Mouse (Mus musculus): ENCODE measurements around the gene Socs3. TPM values are rescaled to one million over a fixed set of nuclear protein-coding genes. Genes with fewer than 3 reads are reported as not detected.

Socs3 gene
- polyA plus RNA-seq, 1 experiment from 2014 or later: 2.0 TPM

- H3K27me3 ChIP-seq (ENCODE audit: control insufficient read depth, insufficient read depth, low read length): no peaks in the 10 kb centered on the region
- H3K27ac ChIP-seq (replicated peaks in 1 of 2; ENCODE audit: control insufficient read depth in 1 of 2, insufficient read depth in 1 of 2, low read depth in 2 of 2, low read length in 2 of 2): no peak overlapping the region
- peaks cover 43 to 50% of the 10 kb centered on the region in 2 experiments for H3K4me1 ChIP-seq (ENCODE audit: control insufficient read depth in 2 of 2, insufficient read depth in 2 of 2, low read length in 2 of 2)
- H3K4me2 ChIP-seq (ENCODE audit: low read length): no peak overlapping the region
- no peak overlapping the region for H3K4me3 ChIP-seq (ENCODE audit: control insufficient read depth in 1 of 2, insufficient read depth in 1 of 2, low read depth in 1 of 2, low read length in 2 of 2)
- H3K9me3 ChIP-seq (ENCODE audit: control insufficient read depth, low read length): no peaks in the 10 kb centered on the region
- no peaks in the 10 kb centered on the region for H3K36me3 ChIP-seq (ENCODE audit: control insufficient read depth, insufficient read depth, low read length)
- ATAC-seq (ENCODE audit: insufficient number of reproducible peaks, insufficient read depth, low FRiP score, low read depth): no peak
- H3K9ac ChIP-seq (ENCODE audit: low read length): no peak overlapping the region
- 48% methylated on average over 17 of the region's 17 CpGs for WGBS
These were observed 10.0 kb downstream of the Socs3 start for GRCm38 (mm10) chr11:117959741-117960381.

GRCm38 (mm10) chr11:117959166-117959565 lies 10.7 kb downstream of the Socs3 start:
- Histone ChIP-seq H3K27me3 (ENCODE audit: control insufficient read depth, insufficient read depth, low read length) (no peaks in the 10 kb centered on the region), H3K36me3 (ENCODE audit: control insufficient read depth, insufficient read depth, low read length) (no peaks in the 10 kb centered on the region), H3K4me1 (ENCODE audit: control insufficient read depth in 2 of 2, insufficient read depth in 2 of 2, low read length in 2 of 2) (peaks cover 42 to 46% of the 10 kb centered on the region in 2 experiments), H3K4me2 (ENCODE audit: low read length) (no peak overlapping the region), H3K4me3 (ENCODE audit: control insufficient read depth in 1 of 2, insufficient read depth in 1 of 2, low read depth in 1 of 2, low read length in 2 of 2) (no peak overlapping the region), H3K9ac (ENCODE audit: low read length) (no peak overlapping the region), H3K9me3 (ENCODE audit: control insufficient read depth, low read length) (no peaks in the 10 kb centered on the region), H3K27ac (replicated peaks in 1 of 2; ENCODE audit: control insufficient read depth in 1 of 2, insufficient read depth in 1 of 2, low read depth in 2 of 2, low read length in 2 of 2) (no peak overlapping the region)
- ATAC-seq (ENCODE audit: insufficient number of reproducible peaks, insufficient read depth, low FRiP score, low read depth): no peak
- WGBS: 94% methylated on average over 4 of the region's 4 CpGs

- WGBS: 49% methylated on average over 7 of the region's 7 CpGs
- ATAC-seq (ENCODE audit: insufficient number of reproducible peaks, insufficient read depth, low FRiP score, low read depth): no peak
- Histone ChIP-seq H3K9ac (ENCODE audit: low read length) (no peak overlapping the region), H3K27me3 (ENCODE audit: control insufficient read depth, insufficient read depth, low read length) (no peaks in the 10 kb centered on the region), H3K9me3 (ENCODE audit: control insufficient read depth, low read length) (no peaks in the 10 kb centered on the region), H3K4me3 (ENCODE audit: control insufficient read depth in 1 of 2, insufficient read depth in 1 of 2, low read depth in 1 of 2, low read length in 2 of 2) (no peak overlapping the region), H3K4me1 (ENCODE audit: control insufficient read depth in 2 of 2, insufficient read depth in 2 of 2, low read length in 2 of 2) (peaks cover 35 to 43% of the 10 kb centered on the region in 2 experiments), H3K4me2 (ENCODE audit: low read length) (no peak overlapping the region), H3K27ac (replicated peaks in 1 of 2; ENCODE audit: control insufficient read depth in 1 of 2, insufficient read depth in 1 of 2, low read depth in 2 of 2, low read length in 2 of 2) (no peak overlapping the region), H3K36me3 (ENCODE audit: control insufficient read depth, insufficient read depth, low read length) (no peaks in the 10 kb centered on the region)
These were observed 11.7 kb downstream of the Socs3 start for GRCm38 (mm10) chr11:117958197-117958596.

- Histone ChIP-seq H3K9ac (ENCODE audit: low read length) (no peak overlapping the region), H3K27me3 (ENCODE audit: control insufficient read depth, insufficient read depth, low read length) (no peaks in the 10 kb centered on the region), H3K27ac (replicated peaks in 1 of 2; ENCODE audit: control insufficient read depth in 1 of 2, insufficient read depth in 1 of 2, low read depth in 2 of 2, low read length in 2 of 2) (no peak overlapping the region), H3K36me3 (ENCODE audit: control insufficient read depth, insufficient read depth, low read length) (no peaks in the 10 kb centered on the region), H3K4me2 (ENCODE audit: low read length) (no peak overlapping the region), H3K4me1 (ENCODE audit: control insufficient read depth in 2 of 2, insufficient read depth in 2 of 2, low read length in 2 of 2) (peaks cover 24 to 29% of the 10 kb centered on the region in 2 experiments), H3K9me3 (ENCODE audit: control insufficient read depth, low read length) (no peaks in the 10 kb centered on the region), H3K4me3 (ENCODE audit: control insufficient read depth in 1 of 2, insufficient read depth in 1 of 2, low read depth in 1 of 2, low read length in 2 of 2) (no peak overlapping the region)
- 63% methylated on average over 13 of the region's 13 CpGs for WGBS
- ATAC-seq (ENCODE audit: insufficient number of reproducible peaks, insufficient read depth, low FRiP score, low read depth): no peak
These were observed 14.2 kb downstream of the Socs3 start for GRCm38 (mm10) chr11:117955621-117956020.

- H3K9ac ChIP-seq (ENCODE audit: low read length): no peak overlapping the region
- H3K4me3 ChIP-seq (ENCODE audit: control insufficient read depth in 1 of 2, insufficient read depth in 1 of 2, low read depth in 1 of 2, low read length in 2 of 2): no peak overlapping the region
- peaks cover 27% of the 10 kb centered on the region in 2 experiments for H3K4me1 ChIP-seq (ENCODE audit: control insufficient read depth in 2 of 2, insufficient read depth in 2 of 2, low read length in 2 of 2)
- H3K36me3 ChIP-seq (ENCODE audit: control insufficient read depth, insufficient read depth, low read length): no peaks in the 10 kb centered on the region
- H3K9me3 ChIP-seq (ENCODE audit: control insufficient read depth, low read length): no peaks in the 10 kb centered on the region
- no peak for ATAC-seq (ENCODE audit: insufficient number of reproducible peaks, insufficient read depth, low FRiP score, low read depth)
- no peak overlapping the region for H3K4me2 ChIP-seq (ENCODE audit: low read length)
- WGBS: 74% methylated on average over 9 of the region's 9 CpGs
- no peak overlapping the region for H3K27ac ChIP-seq (replicated peaks in 1 of 2; ENCODE audit: control insufficient read depth in 1 of 2, insufficient read depth in 1 of 2, low read depth in 2 of 2, low read length in 2 of 2)
- no peaks in the 10 kb centered on the region for H3K27me3 ChIP-seq (ENCODE audit: control insufficient read depth, insufficient read depth, low read length)
These were observed 15.0 kb downstream of the Socs3 start for GRCm38 (mm10) chr11:117954819-117955218.

- Histone ChIP-seq H3K9ac (ENCODE audit: low read length) (no peak overlapping the region), H3K4me1 (ENCODE audit: control insufficient read depth in 2 of 2, insufficient read depth in 2 of 2, low read length in 2 of 2) (peaks cover 26 to 29% of the 10 kb centered on the region in 2 experiments), H3K27ac (replicated peaks in 1 of 2; ENCODE audit: control insufficient read depth in 1 of 2, insufficient read depth in 1 of 2, low read depth in 2 of 2, low read length in 2 of 2) (no peak overlapping the region; a peak in 1 of 4 replicates), H3K36me3 (ENCODE audit: control insufficient read depth, insufficient read depth, low read length) (no peaks in the 10 kb centered on the region), H3K4me2 (ENCODE audit: low read length) (no peak overlapping the region), H3K27me3 (ENCODE audit: control insufficient read depth, insufficient read depth, low read length) (no peaks in the 10 kb centered on the region), H3K4me3 (ENCODE audit: control insufficient read depth in 1 of 2, insufficient read depth in 1 of 2, low read depth in 1 of 2, low read length in 2 of 2) (no peak overlapping the region), H3K9me3 (ENCODE audit: control insufficient read depth, low read length) (no peaks in the 10 kb centered on the region)
- ATAC-seq (ENCODE audit: insufficient number of reproducible peaks, insufficient read depth, low FRiP score, low read depth): no peak
- 65% methylated on average over 2 of the region's 2 CpGs for WGBS
These were observed 15.8 kb downstream of the Socs3 start for GRCm38 (mm10) chr11:117954094-117954493.

GRCm38 (mm10) chr11:117952174-117952933 lies 17.5 kb downstream of the Socs3 start:
- ATAC-seq (ENCODE audit: insufficient number of reproducible peaks, insufficient read depth, low FRiP score, low read depth): no peak
- Histone ChIP-seq H3K4me2 (ENCODE audit: low read length) (no peak overlapping the region), H3K27ac (replicated peaks in 1 of 2; ENCODE audit: control insufficient read depth in 1 of 2, insufficient read depth in 1 of 2, low read depth in 2 of 2, low read length in 2 of 2) (no peak overlapping the region), H3K9me3 (ENCODE audit: control insufficient read depth, low read length) (no peaks in the 10 kb centered on the region), H3K36me3 (ENCODE audit: control insufficient read depth, insufficient read depth, low read length) (no peaks in the 10 kb centered on the region), H3K27me3 (ENCODE audit: control insufficient read depth, insufficient read depth, low read length) (no peaks in the 10 kb centered on the region), H3K9ac (ENCODE audit: low read length) (no peak overlapping the region), H3K4me3 (ENCODE audit: control insufficient read depth in 1 of 2, insufficient read depth in 1 of 2, low read depth in 1 of 2, low read length in 2 of 2) (no peak overlapping the region), H3K4me1 (ENCODE audit: control insufficient read depth in 2 of 2, insufficient read depth in 2 of 2, low read length in 2 of 2) (peaks cover 19 to 22% of the 10 kb centered on the region in 2 experiments)
- 69% methylated on average over 9 of the region's 9 CpGs for WGBS

All from heart, embryonic 14.5 days (tissue).